Mouse (Mus musculus): Measurements from ENCODE around the gene Rnase10.
"Not testable (repeated sequence)": the region's sequence is repeated elsewhere in the genome, so short reads cannot be mapped to it uniquely, and the experiment has no call there.

The Rnase10 gene

DNA sequence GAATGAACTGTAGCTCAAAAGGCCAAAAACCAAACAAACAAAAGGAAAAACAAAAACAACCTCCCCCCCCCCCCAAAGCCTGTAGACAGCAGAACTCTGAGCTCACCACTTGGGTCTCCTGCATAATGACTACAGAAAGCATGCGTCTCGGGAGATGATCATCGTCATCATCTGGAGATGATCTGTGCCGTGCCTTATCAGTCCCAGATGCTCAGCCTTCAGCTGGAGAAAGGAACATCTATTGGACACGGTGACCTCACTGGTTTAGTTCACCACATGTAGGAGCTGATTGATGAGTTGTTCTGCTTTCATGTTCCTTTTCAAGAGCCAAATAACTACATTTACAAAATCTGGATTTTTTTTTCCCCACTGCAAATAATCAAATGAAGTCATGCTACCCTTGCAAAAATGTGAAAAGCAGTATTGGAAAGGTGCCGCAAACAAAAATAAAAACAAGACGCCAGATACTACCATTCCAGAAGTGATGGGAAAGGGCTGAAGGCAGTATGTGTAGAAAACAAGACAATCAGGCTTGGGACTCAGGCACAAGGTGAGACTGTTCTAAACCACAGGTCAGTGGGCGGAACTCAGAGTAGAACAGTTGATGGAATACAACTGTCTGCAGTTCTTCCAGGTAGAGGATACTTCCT is at the start of gene Rnase10:
Rnase10 (plus strand) TSS at position 600 of the 650 bp plus-strand sequence.
- DNase-seq: no peak

DNA sequence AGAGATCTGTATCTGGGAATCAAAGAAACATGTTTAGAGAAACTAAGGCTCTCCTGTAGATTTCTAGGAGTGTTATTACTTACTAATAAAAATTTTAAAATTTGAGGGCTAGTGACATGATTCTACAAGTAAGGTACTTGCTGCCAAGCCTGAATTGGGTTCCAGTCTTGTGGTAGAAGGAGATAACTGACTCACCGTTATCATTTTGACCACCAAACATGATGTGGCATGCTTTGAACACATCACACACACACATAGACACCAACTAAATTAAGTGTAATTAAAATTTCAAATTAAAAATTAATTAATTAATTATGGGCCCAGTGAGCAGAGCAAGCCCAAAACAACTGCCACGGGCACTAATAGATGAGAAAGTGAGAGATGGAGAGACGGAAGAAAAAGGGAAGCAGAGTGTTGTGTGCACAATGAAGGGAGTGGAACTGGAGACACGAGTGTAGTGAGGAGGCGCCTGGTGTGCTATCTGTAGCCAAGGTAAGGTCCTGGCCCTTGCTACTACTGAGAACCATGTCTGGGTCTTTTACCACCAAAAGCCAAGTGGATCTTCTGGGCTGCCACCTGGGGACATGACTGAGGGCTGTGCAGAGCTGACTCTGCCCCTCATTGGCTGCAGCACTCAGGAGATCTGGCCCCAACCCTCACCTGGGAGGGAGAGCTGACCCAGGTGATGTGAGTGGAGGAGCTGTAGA is 49.1 kb upstream of the Rnase10 start:
- not testable (repeated sequence) for DNase-seq

GRCm38 (mm10) chr14:50968216-50968980 is 39.2 kb upstream of the Rnase10 start:
- no peak for DNase-seq

DNA sequence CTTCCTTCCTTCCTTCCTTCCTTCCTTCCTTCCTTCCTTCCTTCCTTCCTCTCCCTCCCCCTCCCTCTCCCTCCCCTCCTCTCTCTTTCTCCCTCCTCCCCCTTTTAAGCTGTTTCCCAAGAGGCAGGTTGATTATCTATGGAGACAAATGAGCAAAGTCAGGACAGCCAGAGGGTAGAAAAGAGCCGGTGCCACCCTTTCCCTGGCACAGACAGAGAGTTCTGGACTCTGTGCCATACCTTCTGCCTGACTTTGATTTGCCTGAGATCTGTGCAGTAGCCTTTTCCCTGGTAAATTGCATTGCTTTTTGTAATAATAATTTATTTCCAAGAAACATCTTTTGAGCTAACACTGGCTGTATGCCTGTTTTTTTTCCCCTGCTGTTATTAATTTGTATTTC is 38.5 kb upstream of the Rnase10 start:
- no peak for DNase-seq

DNA sequence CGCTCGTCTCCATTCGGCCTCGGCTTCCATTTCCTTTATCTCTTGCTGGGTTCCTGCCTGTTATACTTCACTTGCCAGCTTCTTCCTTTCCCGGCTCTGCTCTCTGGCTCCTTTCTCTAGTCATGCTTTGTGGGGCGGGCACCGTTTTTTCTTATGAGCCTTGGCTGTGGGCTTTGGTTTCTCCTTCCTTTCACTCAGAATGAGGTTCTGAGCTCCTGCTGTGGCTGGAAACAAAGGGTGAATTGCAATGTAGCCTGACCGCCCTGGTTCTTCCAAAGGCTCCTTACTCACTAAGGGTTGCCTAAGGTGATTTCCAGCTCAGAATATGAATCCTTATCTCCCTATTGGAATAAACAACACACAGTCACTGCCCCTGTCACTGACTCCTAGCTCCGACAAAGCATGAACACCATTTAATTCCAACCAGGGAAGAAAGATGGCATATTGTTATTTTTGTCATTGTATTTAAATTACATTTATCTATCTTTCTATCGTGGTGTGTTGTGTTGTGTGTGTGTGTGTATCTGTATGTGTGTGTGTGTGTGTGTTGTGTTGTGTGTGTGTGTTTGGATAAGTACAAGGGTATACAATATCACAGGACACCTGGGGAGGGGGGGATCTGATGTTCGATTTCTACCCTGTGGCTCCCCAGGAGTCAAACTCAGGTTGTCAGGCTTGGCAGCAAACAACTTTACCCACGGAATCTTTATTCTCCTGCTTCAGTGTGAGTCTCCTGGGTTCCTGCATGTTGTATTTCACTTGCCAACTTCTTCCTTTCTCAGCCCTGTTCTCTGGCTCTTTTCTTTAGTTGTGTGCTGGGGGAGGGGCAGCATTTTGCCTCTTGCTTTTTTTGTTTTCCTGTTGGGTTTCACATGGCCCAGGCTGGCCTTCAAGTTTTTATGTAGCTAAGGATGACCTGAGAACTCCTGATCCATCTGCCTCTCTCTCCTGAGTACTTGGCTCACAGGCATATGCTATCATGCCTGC is 37.7 kb upstream of the Rnase10 start:
- peak; percentile 17 for DNase-seq

GRCm38 (mm10) chr14:50970822-50971221 is 36.7 kb upstream of the Rnase10 start:
- DNase-seq: no peak

GRCm38 (mm10) chr14:50973054-50973453 is 34.5 kb upstream of the Rnase10 start:
- DNase-seq: not testable (repeated sequence)

GRCm38 (mm10) chr14:50973700-50974099 is 33.9 kb upstream of the Rnase10 start:
- no peak for DNase-seq

DNA sequence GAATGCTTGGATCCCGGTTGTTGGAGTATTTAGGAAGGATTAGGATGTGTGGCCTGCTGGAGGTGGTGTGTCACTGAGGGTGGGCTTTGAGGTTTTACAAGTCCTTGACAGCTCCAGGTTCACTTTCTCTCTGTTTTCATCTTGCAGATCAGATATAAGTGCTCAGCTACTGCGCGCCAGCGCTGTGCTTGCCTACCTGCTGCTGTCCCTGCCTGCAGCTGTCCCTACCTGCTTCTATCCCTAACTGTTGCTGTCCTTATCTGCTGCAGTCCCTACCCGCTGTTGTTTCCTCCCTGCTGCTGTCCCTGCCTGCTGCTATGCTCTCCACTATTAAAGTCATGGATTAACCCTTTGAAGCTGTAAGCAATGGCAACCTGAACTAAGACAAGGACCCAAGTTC is 32.5 kb upstream of the Rnase10 start:
- DNase-seq: no peak

GRCm38 (mm10) chr14:50976674-50977073 is 30.9 kb upstream of the Rnase10 start:
- no peak for DNase-seq

GRCm38 (mm10) chr14:50978451-50978850 is 29.1 kb upstream of the Rnase10 start:
- DNase-seq: not testable (repeated sequence)

DNA sequence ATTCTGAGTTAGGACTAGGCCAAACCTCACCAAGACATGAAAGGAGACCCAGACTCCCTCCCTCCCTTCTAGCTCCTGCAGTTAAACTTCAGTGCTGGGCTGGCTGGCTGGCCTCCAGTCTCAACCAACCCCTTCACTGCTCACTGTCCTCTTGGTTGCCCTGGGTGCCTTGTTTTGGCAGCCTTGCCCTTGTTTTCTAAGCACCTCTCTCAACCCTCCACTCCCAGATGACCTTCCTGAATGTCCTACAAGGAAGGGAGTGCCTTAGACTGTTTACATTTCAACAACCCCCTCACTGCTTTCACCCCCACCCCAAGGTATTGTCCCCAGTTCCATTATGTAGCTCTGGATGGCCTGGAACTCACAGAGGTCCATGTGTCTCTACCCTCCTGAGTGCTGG is 27.9 kb upstream of the Rnase10 start:
- no peak for DNase-seq

- DNase-seq: no peak
Observed at GRCm38 (mm10) chr14:50981207-50981606, 26.3 kb upstream of the Rnase10 start.

DNA sequence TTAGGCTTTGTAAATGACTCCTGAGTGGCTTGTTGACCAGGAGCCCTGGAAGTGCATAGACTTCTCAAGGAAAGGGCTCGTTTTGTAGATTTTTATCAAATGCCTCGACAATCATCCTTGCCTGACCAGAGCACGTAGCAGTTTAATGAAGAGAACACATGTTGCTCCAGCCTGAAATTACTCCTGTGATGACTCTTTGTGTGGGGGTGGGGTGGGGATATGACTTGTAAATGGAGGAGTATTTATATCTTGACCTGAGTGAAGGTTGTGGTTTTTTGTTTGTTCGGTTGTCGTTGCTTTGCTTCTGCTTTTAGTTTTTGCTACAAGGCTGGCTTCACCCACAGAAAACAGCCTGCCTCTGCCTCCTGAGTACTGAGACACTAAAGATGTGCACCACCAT is 25.7 kb upstream of the Rnase10 start:
- DNase-seq: no peak

- DNase-seq: no peak
Observed at GRCm38 (mm10) chr14:50987668-50988067, 19.9 kb upstream of the Rnase10 start.

DNA sequence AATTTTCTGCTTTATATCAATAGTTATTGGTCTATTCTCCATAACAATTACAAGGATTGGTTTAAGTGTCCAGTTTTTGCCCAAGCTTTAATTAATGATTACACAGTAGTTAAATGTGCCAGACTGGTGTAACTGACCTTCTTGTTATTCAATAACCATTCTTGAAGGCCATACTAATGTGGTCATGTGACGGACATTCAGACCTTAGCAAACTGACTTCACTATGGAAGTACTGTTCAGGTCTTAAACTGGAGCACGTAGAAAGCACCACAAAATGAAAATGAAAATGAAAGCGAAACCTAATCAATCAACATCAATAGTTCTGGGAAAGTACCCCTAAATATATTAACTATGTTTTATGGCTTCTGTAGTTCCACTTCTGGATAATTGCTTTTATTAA is 16.5 kb upstream of the Rnase10 start:
- no peak for DNase-seq

DNA sequence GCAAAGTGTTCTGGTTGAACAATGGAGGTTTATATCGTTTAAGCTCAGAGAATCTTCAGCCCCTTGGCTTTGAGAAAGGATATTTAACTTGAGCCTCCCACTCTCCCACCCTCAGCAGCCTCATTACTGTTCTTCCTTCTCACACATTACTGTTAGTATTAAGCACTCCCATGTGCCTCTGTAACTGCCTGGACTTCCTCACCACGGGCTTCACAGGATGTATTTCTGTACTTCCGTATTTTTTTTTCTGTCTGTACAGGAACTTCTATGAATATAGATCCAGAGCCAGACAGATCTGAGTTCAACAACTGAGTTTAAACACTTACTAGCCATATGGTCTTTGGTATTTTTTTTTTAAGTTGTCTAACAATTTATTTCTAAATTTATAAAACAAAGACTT is 10.5 kb upstream of the Rnase10 start:
- DNase-seq: no peak

DNA sequence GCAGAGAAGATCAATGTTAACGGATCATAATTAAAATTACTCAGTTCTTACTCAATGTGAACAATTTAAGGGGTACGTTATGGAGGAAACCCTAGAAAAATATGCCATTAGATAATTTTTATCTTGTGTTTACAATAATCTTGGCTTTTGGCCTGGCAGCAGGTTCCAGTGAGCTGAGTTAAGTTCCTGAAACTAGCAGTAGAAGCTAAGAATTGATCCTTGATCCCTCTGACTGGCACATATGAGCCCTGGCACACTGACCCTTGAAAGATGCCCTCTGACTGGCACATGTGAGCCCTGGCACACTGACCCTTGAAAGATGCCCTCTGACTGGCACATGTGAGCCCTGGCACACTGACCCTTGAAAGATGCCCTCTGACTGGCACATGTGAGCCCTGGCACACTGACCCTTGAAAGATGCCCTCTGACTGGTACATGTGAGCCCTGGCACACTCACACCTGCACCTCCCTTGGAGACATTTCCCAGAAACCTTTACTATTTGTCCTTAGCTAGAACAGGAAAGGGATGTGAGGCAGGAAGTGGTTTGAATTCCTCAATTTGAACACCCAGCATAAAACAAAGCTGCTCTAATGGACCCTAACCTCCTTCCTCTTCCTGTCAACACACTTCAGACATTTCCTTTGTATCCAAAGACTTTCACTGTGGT is 9.4 kb upstream of the Rnase10 start:
- DNase-seq: no peak

- DNase-seq: peak; percentile 46
Observed at GRCm38 (mm10) chr14:51007914-51008713, 563 bp downstream of the Rnase10 start.

- no peak for DNase-seq
Observed at GRCm38 (mm10) chr14:51008781-51009180, 1.2 kb downstream of the Rnase10 start.

GRCm38 (mm10) chr14:51009572-51009971 is 2.0 kb downstream of the Rnase10 start:
- DNase-seq: no peak
